Mouse (Mus musculus): ENCODE measurements at regions not wholly inside any gene's neighbourhood (a gene's known extent, or its start where the extent isn't known, plus 50 kb on each side); places are given as distances from the start of the nearest gene placed in this dataset.

DNA sequence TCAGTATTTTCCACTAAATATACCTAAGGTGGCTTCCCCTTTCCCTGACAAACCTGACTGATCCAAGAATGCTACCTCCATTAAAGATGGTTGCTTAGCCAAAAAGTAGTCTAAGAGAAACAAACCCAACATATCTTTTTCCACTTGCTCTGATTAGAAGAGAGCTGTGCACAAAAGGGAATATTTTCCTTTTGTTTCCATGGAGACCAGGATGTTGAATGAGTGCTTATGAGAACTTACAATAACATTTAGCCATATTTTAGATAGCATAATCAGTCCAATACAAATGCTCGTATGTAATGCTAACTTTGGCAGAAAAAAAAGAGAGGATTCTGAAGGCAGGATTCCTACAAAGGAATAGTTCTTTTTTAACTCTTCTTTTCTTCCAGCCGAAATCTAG, 161.3 kb upstream of the Ppp3ca start:
- no peak for TF ChIP-seq EP300 (IDR thresholded peaks at IDR 0.05; ENCODE audit: low read length)
- no peak for TF ChIP-seq BHLHE40 (IDR thresholded peaks at IDR 0.05; ENCODE audit: low read depth, low read length)
- no peak for TF ChIP-seq USF1 (IDR thresholded peaks at IDR 0.05; ENCODE audit: low read depth, low read length)
- TF ChIP-seq MAZ (IDR thresholded peaks at IDR 0.05; ENCODE audit: low read depth, low read length): no peak
- no peak for TF ChIP-seq NELFE (IDR thresholded peaks at IDR 0.05; ENCODE audit: low read depth, low read length)
- no peak for TF ChIP-seq IRF4 (IDR thresholded peaks at IDR 0.05; ENCODE audit: low read depth, low read length)

All from CH12.LX (cell line).